Mouse (Mus musculus): ENCODE measurements around the gene Nectin2.
"Not testable (repeated sequence)": the region's sequence is repeated elsewhere in the genome, so short reads cannot be mapped to it uniquely, and the experiment has no call there.

The Nectin2 gene

DNA sequence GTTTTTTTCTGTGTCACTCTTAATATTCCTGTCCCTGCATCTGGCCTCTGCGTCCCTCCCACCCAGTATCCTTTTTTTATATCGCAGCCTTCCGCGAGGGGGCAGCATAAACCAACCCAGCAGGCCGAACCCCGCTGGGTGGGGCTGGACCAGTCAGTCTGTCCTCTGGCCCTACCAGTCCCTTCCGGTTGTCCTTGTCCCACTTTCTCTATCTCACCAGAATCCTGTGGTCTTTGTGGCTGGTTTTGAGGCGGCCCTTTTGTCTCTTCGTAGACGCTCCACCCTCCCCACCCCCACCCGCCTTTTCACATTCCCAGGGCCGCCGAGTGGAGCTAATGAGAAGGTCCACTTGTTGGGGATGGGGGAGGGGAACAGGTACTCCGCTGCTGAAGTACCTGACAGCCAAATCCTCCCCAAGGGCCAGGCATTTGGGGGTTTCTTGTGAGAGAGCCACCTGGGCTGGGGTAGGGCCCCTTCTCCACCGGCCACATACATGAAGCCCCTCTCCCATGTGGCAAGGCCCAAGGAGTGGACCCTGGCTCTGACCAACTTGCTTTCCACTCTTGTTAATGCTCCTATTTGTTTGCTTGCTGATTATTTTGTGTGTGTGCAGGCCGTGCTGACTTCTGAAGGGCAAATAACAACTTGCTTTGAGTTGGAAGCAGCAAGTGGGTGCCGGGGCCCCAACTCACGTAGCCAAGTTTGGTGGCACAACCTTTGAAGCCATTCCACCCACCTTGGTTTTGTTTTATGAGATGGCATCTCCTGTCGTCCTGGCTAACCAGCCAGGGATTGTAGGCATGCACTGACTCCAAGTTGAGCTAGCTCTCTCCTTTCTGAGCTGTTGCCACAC lies at the start of gene Nectin2:
Nectin2 (minus strand) TSS at position 267 of the 853 bp plus-strand sequence.
- peak; percentile 62 for DNase-seq

GRCm38 (mm10) chr7:19796697-19797588 lies 46.7 kb upstream of the Nectin2 start, which contains the start of gene Cblc:
Gene Cblc (minus strand): TSS chr7:19796809.
- DNase-seq: peak; percentile 91

- no peak for DNase-seq
Measured at GRCm38 (mm10) chr7:19796254-19796653, 46.0 kb upstream of the Nectin2 start.

DNA sequence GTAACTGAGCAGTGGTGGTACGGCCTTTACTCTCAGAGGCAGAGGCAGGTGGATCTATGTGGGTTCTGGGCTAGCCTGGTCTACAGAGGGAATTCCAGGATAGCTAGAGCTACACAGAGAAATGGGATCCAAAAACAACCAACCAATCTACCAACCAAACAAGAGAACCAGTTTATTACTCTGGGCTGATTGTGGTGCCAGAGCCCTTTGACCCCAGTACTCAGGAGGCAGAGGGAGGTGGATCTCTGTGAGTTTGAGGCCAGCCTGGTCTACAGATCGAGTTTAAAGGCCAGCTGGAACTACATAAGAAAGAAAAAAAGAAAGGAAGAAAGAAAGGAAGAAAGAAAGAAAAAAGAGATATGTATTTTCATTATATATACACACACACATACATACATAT lies 45.0 kb upstream of the Nectin2 start:
- no peak for DNase-seq

GRCm38 (mm10) chr7:19792701-19793630 lies 42.7 kb upstream of the Nectin2 start:
- DNase-seq: no peak

- DNase-seq: not testable (repeated sequence)
Measured at GRCm38 (mm10) chr7:19791504-19791903, 41.2 kb upstream of the Nectin2 start.

DNA sequence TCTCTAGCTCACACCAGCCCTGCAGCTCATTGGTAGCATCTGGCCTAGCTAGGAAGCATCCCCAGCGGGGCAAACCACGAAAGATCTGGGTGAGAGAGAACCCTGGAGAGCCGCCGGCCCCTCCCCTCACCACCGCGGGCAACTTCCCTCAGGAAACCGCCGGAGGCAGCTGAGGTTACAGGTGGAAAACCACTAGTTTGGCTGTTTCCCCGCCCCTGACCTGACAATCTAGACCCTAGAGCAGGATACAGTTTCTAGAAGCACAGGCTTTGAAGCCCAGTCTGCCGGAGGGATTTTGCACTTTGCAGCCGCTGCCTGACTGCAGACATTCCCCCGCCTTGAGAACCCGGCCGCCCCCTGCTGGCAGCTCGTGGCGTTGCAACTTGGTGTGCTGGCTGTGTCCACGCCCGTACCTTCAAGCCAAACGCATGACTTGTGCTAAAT lies 39.6 kb upstream of the Nectin2 start:
- peak; percentile 91 for DNase-seq

GRCm38 (mm10) chr7:19785874-19786458 lies 35.7 kb upstream of the Nectin2 start:
- no peak for DNase-seq

DNA sequence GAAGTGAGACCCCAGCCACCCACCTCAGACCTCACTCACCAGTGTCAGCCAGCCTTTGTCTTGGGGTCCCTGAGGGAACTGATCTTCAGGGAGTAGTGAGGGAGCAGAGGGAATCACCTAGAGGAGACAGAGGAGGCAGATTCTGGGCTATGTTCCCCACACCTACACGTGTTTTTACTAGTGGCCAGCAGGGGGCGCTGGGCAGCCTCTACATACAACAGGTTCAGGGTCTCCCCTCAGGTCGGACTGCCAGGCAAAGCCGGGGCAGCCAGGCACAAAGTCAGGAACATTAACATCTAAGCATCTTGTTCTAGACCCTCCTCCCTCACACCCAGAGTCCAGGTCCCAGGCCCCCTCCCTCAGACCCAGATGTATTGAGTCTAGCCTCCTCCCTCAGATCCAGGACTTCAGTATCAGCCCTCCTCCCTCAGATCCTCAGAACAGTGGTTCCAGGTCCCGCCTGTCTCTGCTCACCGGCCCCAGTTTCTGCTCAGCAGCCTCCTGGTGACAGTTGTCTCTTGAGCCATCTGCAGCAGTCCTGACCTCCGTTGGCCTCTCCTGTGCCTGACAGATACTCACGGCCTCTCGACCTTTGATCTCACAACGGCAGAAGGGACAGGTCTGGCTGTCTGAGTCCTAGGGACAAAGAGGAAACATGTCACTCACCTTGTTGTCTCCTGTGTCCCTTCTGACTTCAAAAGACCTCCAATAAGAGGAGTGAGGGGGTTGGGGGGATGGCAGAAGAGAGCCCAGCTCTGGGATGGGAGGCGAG lies 34.7 kb upstream of the Nectin2 start:
- DNase-seq: peak; percentile 26

- no peak for DNase-seq
Measured at GRCm38 (mm10) chr7:19783630-19784029, 33.3 kb upstream of the Nectin2 start.

DNA sequence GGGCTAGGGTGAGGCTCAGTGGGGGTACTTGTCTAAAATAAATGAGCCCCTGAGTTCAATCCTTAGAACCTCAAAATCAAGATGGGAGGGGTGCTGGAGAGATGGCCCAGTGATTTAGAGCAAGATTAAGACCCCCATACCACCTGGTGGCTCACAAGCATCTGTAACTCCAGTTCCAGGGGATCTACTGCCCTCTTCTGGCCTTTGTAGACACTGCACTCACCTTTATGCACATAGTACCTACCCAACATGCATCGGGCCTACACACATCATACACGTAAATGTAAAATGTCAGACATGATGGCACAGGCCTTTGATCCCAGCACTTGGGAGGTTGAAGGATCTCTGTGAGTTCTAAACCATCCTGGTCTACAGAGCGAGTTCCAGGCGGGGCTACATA lies 32.4 kb upstream of the Nectin2 start:
- DNase-seq: no peak

DNA sequence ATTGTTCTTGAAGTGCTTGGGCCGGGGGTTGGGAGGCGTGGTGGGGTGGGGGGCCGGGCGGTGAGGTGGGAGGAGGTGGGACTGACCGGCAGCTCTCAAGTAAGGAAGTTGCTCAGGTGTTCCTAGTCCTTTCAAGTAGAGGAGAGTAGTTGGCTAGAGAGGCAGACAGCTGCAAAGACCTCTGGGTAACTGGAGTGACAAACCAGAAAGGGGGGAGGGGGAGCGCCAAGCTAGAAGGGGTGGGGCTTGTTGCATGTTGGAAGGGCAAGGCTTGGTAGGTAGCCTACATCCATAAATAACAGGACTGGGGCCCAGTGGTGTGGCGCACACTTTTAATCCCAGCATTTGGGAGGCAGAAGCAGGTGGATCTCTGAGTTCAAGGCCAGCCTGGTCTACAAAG lies 31.5 kb upstream of the Nectin2 start:
- DNase-seq: no peak

DNA sequence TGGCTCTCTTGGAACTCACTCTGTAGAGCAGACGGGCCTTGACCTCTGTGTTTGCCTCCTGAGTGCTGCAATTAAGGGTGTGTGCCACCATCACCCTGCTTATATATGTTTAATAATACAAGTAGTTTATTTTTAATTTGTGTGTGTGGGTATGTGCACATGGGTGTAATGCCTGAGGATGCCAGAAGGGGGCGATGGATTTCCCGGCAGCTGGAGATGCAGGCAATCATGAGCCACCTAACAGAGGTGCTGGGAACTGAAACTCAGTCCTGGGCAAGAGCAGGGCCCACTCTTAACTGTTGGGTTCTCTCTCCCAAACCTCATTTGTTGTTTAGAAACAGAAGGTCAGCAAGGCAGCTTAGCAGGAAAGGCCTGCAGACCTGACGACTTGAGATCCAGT lies 29.6 kb upstream of the Nectin2 start:
- DNase-seq: no peak

GRCm38 (mm10) chr7:19778645-19779044 lies 28.4 kb upstream of the Nectin2 start:
- DNase-seq: no peak

DNA sequence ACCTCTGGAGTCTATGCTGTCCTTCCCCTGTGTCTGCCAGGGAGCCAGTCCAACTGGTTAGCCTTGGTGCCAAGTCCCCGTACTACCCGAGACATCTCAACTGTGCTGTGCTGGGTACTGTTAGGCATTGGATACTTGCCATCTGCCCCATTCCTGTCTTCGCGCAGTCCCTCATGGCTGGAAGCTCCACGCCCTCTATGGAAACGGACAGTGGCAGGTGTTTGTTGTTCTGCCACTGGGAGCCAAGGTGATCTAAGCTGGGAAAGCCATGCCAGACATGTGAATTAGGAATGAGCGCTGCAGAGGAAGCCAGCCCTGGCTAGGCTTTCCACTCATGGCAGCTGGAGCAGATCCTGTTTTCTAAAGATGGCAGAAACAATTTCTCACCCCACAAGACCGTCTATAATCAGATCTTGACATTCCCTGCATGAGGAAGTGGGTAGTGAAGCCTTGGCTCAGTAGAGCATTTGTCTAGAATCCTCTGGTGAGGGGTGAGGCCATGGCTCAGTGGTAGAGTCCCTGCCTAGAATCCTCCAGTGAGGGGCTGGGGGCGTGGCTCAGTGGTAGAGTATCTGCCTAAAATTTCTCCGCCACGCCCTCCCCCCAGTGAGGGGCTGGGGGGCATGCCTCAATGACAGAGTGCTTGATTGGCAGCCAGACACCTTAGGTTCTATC lies 26.9 kb upstream of the Nectin2 start:
- no peak for DNase-seq

GRCm38 (mm10) chr7:19771682-19772081 lies 21.4 kb upstream of the Nectin2 start:
- no peak for DNase-seq

GRCm38 (mm10) chr7:19770984-19771391 lies 20.7 kb upstream of the Nectin2 start, which contains the start of gene Bcam:
Gene Bcam (minus strand): TSS chr7:19771016.
- no peak for DNase-seq

DNA sequence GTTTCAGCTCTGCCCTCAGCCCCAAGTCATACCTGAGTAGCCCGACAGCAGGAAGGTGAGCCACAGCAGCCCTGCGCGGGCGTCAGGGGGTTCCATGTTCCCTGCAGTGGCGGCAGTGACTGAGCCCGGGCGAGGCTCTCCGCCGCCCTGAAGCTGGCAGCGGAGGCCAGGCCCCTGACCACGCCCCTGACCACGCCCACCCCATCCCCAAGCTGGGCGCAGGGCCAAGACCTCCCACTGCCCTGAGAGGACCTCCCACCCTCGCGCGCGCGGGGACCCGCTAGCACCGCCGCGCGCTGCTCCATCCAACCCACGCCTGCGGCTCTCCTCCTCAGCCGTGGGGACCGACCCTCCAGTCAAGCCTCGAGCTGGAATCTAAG lies 20.1 kb upstream of the Nectin2 start:
- DNase-seq: peak; percentile 72

GRCm38 (mm10) chr7:19769434-19770374 lies 19.4 kb upstream of the Nectin2 start:
- no peak for DNase-seq

All from thymus, postnatal 25 days (tissue).